Mouse (Mus musculus) CH12.LX (cell line): ENCODE results near the gene Dnaaf3. TPM values are rescaled to one million over a fixed set of nuclear protein-coding genes. Genes with fewer than 3 reads are reported as not detected.
A peak's percentile ranks its signal among the peaks of the same experiment; 100 is the strongest.

ENCODE experiments used
- DNase-seq: peaks from one replicate; pipeline ENCODE4 v3.0.0-alpha.2; 2013; ENCODE audit errors: extremely low read depth
- H3K27ac ChIP-seq: 2 replicates; pipeline ENCODE4 v1.5.1; 2012; ENCODE audit warnings: low read depth, mild to moderate bottlenecking, control low read depth, moderate library complexity; ENCODE audit not compliant: insufficient read depth
- H3K27me3 ChIP-seq: replicated peaks from 2 replicates; pipeline ENCODE3; 2012; ENCODE audit warnings: inconsistent platforms
- H3K36me3 ChIP-seq, 2 experiments: replicated peaks in 1 of 2; 2 replicates each; pipeline versions ENCODE3 to v1.6.1; 2012; ENCODE audit warnings: inconsistent platforms in 1 of 2, low read length in 1 of 2, mild to moderate bottlenecking in 1 of 2, mixed read lengths in 1 of 2, moderate library complexity in 1 of 2; ENCODE audit not compliant: control insufficient read depth in 1 of 2, insufficient read depth in 1 of 2
- H3K4me1 ChIP-seq, 2 experiments: 2 replicates each; pipeline ENCODE4 v1.6.1; 2012; ENCODE audit warnings: inconsistent platforms in 1 of 2, moderate library complexity in 1 of 2; ENCODE audit not compliant: insufficient read depth in 2 of 2, control insufficient read depth in 1 of 2
- H3K4me2 ChIP-seq: 2 replicates; pipeline ENCODE4 v1.6.1; 2012; ENCODE audit warnings: low read depth, mild to moderate bottlenecking, control low read depth; ENCODE audit not compliant: poor library complexity, insufficient read depth, severe bottlenecking
- H3K4me3 ChIP-seq, 3 experiments: fragments of 150-350 bp in 1 of 3; sonication (generic) in 1 of 3; replicated peaks in 1 of 3; 2 replicates each; pipeline versions ENCODE3 to v1.5.1; 2011 to 2012; ENCODE audit warnings: low read depth in 2 of 3, low read length in 2 of 3, mild to moderate bottlenecking in 2 of 3, moderate library complexity in 2 of 3, control low read depth in 1 of 3, improper control_type of control experiment in 1 of 3, inconsistent platforms in 1 of 3, mixed read lengths in 1 of 3; ENCODE audit not compliant: poor library complexity in 1 of 3
- H3K79me2 ChIP-seq: replicated peaks from 2 replicates; pipeline ENCODE4 v1.6.1; 2012; ENCODE audit warnings: mild to moderate bottlenecking, moderate library complexity; ENCODE audit not compliant: control insufficient read depth, poor library complexity, insufficient read depth, severe bottlenecking; ENCODE audit errors: extremely low read depth
- H3K9ac ChIP-seq: 2 replicates; pipeline ENCODE4 v1.6.1; 2012; ENCODE audit warnings: low read depth, mild to moderate bottlenecking, control low read depth, moderate library complexity; ENCODE audit not compliant: insufficient read depth
- H3K9me3 ChIP-seq: replicated peaks from 2 replicates; pipeline ENCODE3; 2012; ENCODE audit warnings: low read length, inconsistent platforms, mixed read lengths
- CHD1 ChIP-seq: IDR thresholded peaks from 2 replicates; pipeline ENCODE4 v1.6.1; 2012; ENCODE audit warnings: low read depth, low read length, improper control_type of control experiment, inconsistent platforms
- CTCF ChIP-seq, 2 experiments: IDR thresholded peaks in 1 of 2; conservative IDR thresholded peaks in 1 of 2; 2 replicates each; pipeline ENCODE4 v1.5.1; 2011 to 2012; ENCODE audit warnings: low read depth in 2 of 2, low read length in 2 of 2, improper control_type of control experiment in 1 of 2, inconsistent platforms in 1 of 2, mild to moderate bottlenecking in 1 of 2, moderate library complexity in 1 of 2
- EP300 ChIP-seq: IDR thresholded peaks from 2 replicates; pipeline ENCODE4 v1.6.1; 2011; ENCODE audit warnings: low read length, improper control_type of control experiment
- GABPA ChIP-seq: IDR thresholded peaks from 2 replicates; pipeline ENCODE4 v1.6.1; 2012; ENCODE audit warnings: low read depth, low read length, improper control_type of control experiment, inconsistent platforms; ENCODE audit not compliant: insufficient replicate concordance
- KAT2A ChIP-seq: IDR thresholded peaks from 2 replicates; pipeline ENCODE4 v1.6.1; 2012; ENCODE audit warnings: low read length, improper control_type of control experiment, inconsistent platforms; ENCODE audit not compliant: insufficient replicate concordance
- MAX ChIP-seq: IDR thresholded peaks from 2 replicates; pipeline ENCODE4 v1.6.1; 2011; ENCODE audit warnings: low read length, improper control_type of control experiment
- MEF2A ChIP-seq: IDR thresholded peaks from 2 replicates; pipeline ENCODE4 v1.6.1; 2014; ENCODE audit warnings: low read depth, mild to moderate bottlenecking, inconsistent platforms, low read length, improper control_type of control experiment, borderline replicate concordance
- MXI1 ChIP-seq: IDR thresholded peaks from 2 replicates; pipeline ENCODE4 v1.6.1; 2011; ENCODE audit warnings: mild to moderate bottlenecking, low read depth, low read length, improper control_type of control experiment
- PAX5 ChIP-seq: IDR thresholded peaks from 2 replicates; pipeline ENCODE4 v1.6.1; 2012; ENCODE audit warnings: low read length, inconsistent platforms, mixed read lengths
- POLR2A ChIP-seq: IDR thresholded peaks from 2 replicates; pipeline ENCODE4 v1.6.1; 2011; ENCODE audit warnings: low read depth, mild to moderate bottlenecking, improper control_type of control experiment, low read length
- POLR2AphosphoS2 ChIP-seq: IDR thresholded peaks from 2 replicates; pipeline ENCODE4 v1.6.1; 2011; ENCODE audit warnings: low read depth, low read length, improper control_type of control experiment
- RAD21 ChIP-seq: IDR thresholded peaks from 2 replicates; pipeline ENCODE4 v1.6.1; 2011; ENCODE audit warnings: low read depth, mild to moderate bottlenecking, low read length, improper control_type of control experiment, moderate library complexity
- SIN3A ChIP-seq: IDR thresholded peaks from 2 replicates; pipeline ENCODE4 v1.6.1; 2012; ENCODE audit warnings: low read length, improper control_type of control experiment, inconsistent platforms
- SMC3 ChIP-seq: IDR thresholded peaks from 2 replicates; pipeline ENCODE4 v1.6.1; 2011; ENCODE audit warnings: low read depth, low read length, improper control_type of control experiment
- TBP ChIP-seq: conservative IDR thresholded peaks from 2 replicates; pipeline ENCODE4 v1.6.1; 2011; ENCODE audit warnings: low read depth, low read length, improper control_type of control experiment
- UBTF ChIP-seq: IDR thresholded peaks from 2 replicates; pipeline ENCODE4 v1.6.1; 2012; ENCODE audit warnings: low read depth, mild to moderate bottlenecking, inconsistent platforms, low read length, improper control_type of control experiment, moderate library complexity
- USF1 ChIP-seq: IDR thresholded peaks from 2 replicates; pipeline ENCODE4 v1.6.1; 2014; ENCODE audit warnings: low read depth, mild to moderate bottlenecking, inconsistent platforms, low read length, improper control_type of control experiment
- USF2 ChIP-seq: conservative IDR thresholded peaks from 2 replicates; pipeline ENCODE4 v1.6.1; 2011; ENCODE audit warnings: low read depth, low read length, improper control_type of control experiment
- ZC3H11A ChIP-seq: IDR thresholded peaks from 2 replicates; pipeline ENCODE4 v1.6.1; 2012; ENCODE audit warnings: low read depth, mild to moderate bottlenecking, inconsistent platforms, low read length, improper control_type of control experiment
- ZKSCAN1 ChIP-seq: IDR thresholded peaks from 2 replicates; pipeline ENCODE4 v1.6.1; 2012; ENCODE audit warnings: low read depth, inconsistent platforms, low read length, improper control_type of control experiment, borderline replicate concordance
- ZMIZ1 ChIP-seq: IDR thresholded peaks from 2 replicates; pipeline ENCODE4 v1.6.1; 2012; ENCODE audit warnings: low read depth, mild to moderate bottlenecking, inconsistent platforms, low read length, improper control_type of control experiment
- ZNF384 ChIP-seq: IDR thresholded peaks from 2 replicates; pipeline ENCODE4 v1.6.1; 2012; ENCODE audit warnings: low read depth, low read length, improper control_type of control experiment, inconsistent platforms
- dilution Hi-C: fragments of 300-500 bp; cut with MboI; formaldehyde crosslinking; loops from 2 replicates; pipeline ENCODE4 v1.14.3; 2020; ENCODE audit warnings: low sequenced_read_pairs; ENCODE audit not compliant: extremely low pct_unique_long_range_greater_than_20kb, extremely low pct_ligation_motif_present
- in situ Hi-C: fragments of 300-500 bp; cut with MboI; formaldehyde crosslinking; loops from 3 replicates; pipeline ENCODE4 v1.14.3; 2019; ENCODE audit warnings: low sequenced_read_pairs, low pct_ligation_motif_present, low pct_unique_long_range_greater_than_20kb, mixed read lengths
- polyA plus RNA-seq: library from polyadenylated mRNA; unstranded; fragments of >175 nt; gene quantifications from 2 replicates; pipeline ENCODE4 v1.2.1, GENCODE M21; 2012; ENCODE audit warnings: low read depth; ENCODE audit not compliant: insufficient read length
- total RNA-seq, 2 experiments: library from RNA; depleted of rRNA; stranded (reverse); fragments of 300-350 nt in 1 of 2; fragments of >200 nt in 1 of 2; gene quantifications; 2 replicates each; pipeline ENCODE4 v1.2.3; 2012 to 2014

Dnaaf3 gene
- total and polyA plus RNA-seq, 3 experiments: 0.16 to 0.83 (median 0.59) TPM

GRCm38 (mm10) chr7:4508739-4509116 is 23.5 kb downstream of the Dnaaf3 start:
- DNase-seq: no peak
- no peak overlapping the region for H3K4me3 ChIP-seq
- no peaks in the 10 kb centered on the region for H3K9me3 ChIP-seq
- no peaks in the 10 kb centered on the region for H3K36me3 ChIP-seq
- H3K9ac ChIP-seq: no peak overlapping the region
- H3K27me3 ChIP-seq: no peaks in the 10 kb centered on the region
- in situ Hi-C loops: no loop called here
- H3K79me2 ChIP-seq: no peaks in the 10 kb centered on the region
- H3K27ac ChIP-seq: no peak overlapping the region
- peaks cover 20 to 28% of the 10 kb centered on the region in 2 experiments for H3K4me1 ChIP-seq
- TF ChIP-seq GABPA (no peak), MEF2A (no peak), CTCF (conservative IDR thresholded peaks at IDR 0.05 in 1 of 2, IDR thresholded peaks at IDR 0.05 in 1 of 2; ENCODE audit: low read depth in 2 of 2, low read length in 2 of 2) (no peak), ZKSCAN1 (no peak), CHD1 (no peak), SIN3A (no peak), SMC3 (no peak), TBP (no peak), MAX (no peak), ZC3H11A (no peak), KAT2A (no peak), ZMIZ1 (no peak)
- dilution Hi-C loops: no loop called here
- H3K4me2 ChIP-seq: no peak overlapping the region

DNA sequence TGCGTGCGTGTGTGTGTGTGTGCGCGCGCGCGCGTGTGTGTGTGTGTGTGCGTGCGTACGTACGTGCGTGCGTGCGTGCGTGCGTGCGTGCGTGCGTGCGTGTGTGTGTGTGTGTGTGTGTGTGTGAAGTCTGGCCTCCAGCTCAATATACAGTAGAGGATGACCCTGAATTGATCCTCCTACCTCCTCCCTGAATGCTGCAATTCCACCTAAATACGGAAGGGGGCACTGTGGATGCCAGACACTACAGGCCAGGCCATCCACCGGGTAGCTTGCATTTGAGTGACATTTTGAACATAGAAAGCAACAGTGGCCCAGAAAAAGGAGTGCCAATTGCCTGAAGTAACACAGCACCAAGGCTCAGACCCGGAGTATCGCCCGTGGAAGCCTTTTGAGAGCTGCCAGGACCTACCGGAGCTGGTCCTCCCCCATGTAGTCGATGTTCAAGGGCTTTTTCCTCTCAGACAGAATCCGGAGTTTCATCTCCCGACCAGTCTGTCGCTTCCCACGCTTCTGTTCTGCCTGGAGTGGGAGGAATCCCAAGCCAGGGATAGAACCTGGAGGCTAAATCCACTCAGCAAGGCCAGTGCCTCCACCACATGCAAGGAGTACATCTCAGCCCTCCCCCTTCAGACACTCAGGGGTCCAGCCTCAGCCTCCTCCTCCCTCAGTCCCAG is 24.1 kb downstream of the Dnaaf3 start:
- peak; percentile 32 to 42; a peak in 2 of 4 replicates for TF ChIP-seq CTCF (conservative IDR thresholded peaks at IDR 0.05 in 1 of 2, IDR thresholded peaks at IDR 0.05 in 1 of 2; ENCODE audit: low read depth in 2 of 2, low read length in 2 of 2)
- TF ChIP-seq USF2: no peak
- no peak overlapping the region for H3K27ac ChIP-seq
- no peak overlapping the region for H3K4me3 ChIP-seq
- H3K9ac ChIP-seq: no peak overlapping the region
- no peaks in the 10 kb centered on the region for H3K9me3 ChIP-seq
- peaks cover 20 to 29% of the 10 kb centered on the region in 2 experiments for H3K4me1 ChIP-seq
- H3K4me2 ChIP-seq: no peak overlapping the region
- in situ Hi-C loops: no loop called here
- no peaks in the 10 kb centered on the region for H3K36me3 ChIP-seq
- no peak for DNase-seq
- no peaks in the 10 kb centered on the region for H3K79me2 ChIP-seq
- no peaks in the 10 kb centered on the region for H3K27me3 ChIP-seq
- dilution Hi-C loops: no loop called here

DNA sequence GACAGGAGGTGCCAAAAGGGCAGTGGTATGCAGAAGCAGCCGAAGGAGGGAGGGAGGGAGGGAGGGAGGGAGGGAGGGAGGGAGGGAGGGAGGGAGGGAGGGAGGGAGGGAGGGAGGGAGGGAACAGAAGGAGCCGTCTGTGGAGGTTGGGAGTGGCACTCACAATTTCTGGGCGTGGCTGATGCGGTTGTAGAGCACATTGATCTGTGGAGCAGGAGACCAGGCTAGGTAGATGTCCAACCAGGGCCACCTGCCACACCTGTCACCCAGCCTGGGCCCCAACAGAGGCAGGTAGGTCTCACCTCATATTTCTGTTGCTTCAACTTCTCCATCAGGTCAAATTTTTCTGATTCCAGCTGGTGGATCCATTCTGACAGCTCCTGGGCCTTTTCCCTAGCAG is 25.0 kb downstream of the Dnaaf3 start:
- dilution Hi-C loops: no loop called here
- Histone ChIP-seq H3K4me2 (no peak overlapping the region), H3K4me1 (peaks cover 20 to 34% of the 10 kb centered on the region in 2 experiments), H3K27me3 (no peaks in the 10 kb centered on the region), H3K36me3 (no peaks in the 10 kb centered on the region), H3K9me3 (no peaks in the 10 kb centered on the region), H3K9ac (no peak overlapping the region), H3K27ac (no peak overlapping the region), H3K79me2 (no peaks in the 10 kb centered on the region), H3K4me3 (no peak overlapping the region)
- in situ Hi-C loops: no loop called here
- no peak for TF ChIP-seq RAD21
- no peak for TF ChIP-seq TBP
- TF ChIP-seq POLR2AphosphoS2: no peak
- TF ChIP-seq MXI1: no peak
- TF ChIP-seq USF1: no peak
- no peak for TF ChIP-seq EP300
- no peak for TF ChIP-seq CHD1
- no peak for TF ChIP-seq UBTF
- no peak for TF ChIP-seq POLR2A
- no peak for TF ChIP-seq MAX
- no peak for TF ChIP-seq ZNF384
- TF ChIP-seq PAX5: no peak
- no peak for DNase-seq
